Mouse (Mus musculus) gastrocnemius, adult 8-10 months (tissue): ENCODE data around the gene Por. TPM values are rescaled to one million over a fixed set of nuclear protein-coding genes. Genes with fewer than 3 reads are reported as not detected.
A peak's percentile ranks its signal among the peaks of the same experiment; 100 is the strongest.

Experiments
- DNase-seq, 2 experiments: peaks; one replicate each; pipeline ENCODE4 v3.0.0; 2022; ENCODE audit warnings: low spot score in 2 of 2
- total RNA-seq, 4 experiments: library from RNA; stranded (reverse); gene quantifications; 2 replicates each; pipeline ENCODE4 v1.2.4; 2022

Gene Por
- total RNA-seq, 4 experiments from 2014 or later = 32.8 to 36.4 (median 35.9) TPM

DNA sequence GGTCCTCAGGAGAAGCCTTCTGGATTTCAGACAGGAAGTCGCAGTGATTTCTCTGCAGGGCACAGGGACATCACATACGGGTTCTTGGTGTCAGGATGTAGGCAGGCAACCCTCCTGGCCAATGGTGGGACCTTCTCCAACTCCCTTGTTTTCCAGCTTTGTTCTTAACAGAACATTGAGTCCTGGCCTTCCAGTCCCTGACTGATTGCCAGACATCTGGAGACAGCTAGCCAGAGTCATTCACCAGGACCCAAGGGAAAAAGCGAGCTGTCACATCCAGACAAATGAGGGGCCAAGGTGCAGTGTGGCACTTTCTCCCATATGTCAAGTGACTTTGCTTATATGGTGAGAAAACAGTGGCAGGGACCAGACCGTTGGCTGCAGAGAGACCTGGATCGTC, 13.8 kb upstream of the Por start:
- no peak for DNase-seq

DNA sequence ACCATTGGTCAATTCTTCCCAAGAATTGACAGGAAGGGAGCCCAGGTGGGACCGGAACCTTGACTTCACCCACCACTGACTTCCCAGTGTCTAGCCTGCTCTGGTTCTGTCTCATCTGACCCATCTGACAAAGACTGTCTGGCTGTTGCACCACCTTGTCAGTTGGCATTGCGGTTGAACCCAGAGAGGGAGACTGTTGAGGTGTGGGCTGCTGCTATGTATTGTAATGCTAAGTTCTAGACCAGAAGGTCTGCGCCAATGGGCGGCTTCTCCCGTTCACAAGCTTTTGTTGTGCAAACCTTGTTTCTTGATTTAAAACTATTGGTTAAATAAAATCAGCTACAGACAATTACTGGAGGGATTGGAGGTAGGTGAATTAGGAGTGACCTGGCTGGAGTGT, 12.7 kb upstream of the Por start:
- DNase-seq = no peak

DNA sequence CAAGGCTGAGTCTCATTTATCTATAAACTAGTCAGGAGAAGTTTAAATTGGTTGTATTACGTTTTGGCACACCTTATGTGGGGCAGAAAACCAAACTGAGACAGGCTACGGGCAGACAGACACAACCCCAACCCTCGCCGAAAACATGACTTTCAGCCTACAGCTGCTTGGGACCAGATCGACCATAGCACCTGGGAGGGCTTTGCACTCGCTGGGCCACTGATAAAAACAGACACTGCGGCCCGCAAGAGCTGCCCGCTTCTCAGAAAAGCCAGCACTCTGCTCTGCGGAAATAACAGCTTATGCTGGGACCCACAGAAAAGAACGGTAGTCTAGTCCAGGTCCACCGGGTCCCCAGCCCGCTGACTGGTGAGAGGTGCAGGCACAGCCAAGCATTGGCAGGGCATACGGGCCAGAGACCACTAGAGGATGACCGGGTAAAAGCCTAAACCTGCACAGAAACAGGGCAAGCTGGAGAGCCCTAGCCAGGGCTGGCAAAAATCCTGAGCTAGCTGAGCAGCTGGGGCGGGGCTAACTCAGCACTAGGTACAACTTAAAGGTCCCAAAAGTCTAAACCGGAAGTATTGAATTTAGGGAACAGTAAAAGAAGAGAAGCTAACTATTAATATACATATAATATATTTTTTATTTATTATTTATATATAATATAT, 12.0 kb upstream of the Por start:
- no peak for DNase-seq

DNA sequence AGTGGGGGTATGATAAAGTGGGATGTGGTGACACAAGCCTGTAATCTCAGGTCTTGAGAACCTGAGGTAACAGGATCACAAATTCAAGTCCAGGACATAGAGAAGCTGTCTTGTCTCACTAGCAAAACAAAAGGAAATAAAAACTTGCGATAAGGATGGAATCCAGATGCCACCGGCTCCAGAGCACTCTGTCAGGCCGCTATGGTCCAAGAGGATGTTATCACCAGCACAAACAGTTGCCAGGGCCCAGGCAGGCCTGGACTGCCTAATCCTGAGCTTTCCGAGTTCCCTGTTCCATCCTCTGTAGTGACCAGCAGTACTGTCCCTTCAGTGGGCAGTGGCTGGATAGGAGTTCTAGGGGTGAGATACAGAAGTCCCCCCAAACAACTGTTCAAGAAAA, 9.9 kb upstream of the Por start:
- no peak for DNase-seq

DNA sequence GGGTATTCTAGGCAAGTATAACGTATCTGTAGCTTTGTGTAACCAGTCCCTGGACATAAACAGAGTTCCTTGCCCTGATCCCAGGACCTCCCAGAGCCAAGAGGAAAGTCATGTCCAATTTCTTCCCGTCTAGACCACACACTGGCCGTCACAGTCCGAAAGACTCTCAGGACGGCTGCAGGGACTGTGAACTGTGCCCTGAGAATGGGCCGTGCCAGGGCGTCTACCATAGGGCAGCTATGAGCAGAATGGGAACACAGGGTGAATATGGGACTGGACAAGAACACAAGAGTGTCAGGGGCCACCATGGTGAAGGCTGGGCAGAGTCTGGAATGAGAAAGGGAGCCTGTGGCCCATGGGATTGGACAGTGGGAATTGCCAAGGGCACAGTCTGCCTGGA, 9.3 kb upstream of the Por start:
- no peak for DNase-seq

DNA sequence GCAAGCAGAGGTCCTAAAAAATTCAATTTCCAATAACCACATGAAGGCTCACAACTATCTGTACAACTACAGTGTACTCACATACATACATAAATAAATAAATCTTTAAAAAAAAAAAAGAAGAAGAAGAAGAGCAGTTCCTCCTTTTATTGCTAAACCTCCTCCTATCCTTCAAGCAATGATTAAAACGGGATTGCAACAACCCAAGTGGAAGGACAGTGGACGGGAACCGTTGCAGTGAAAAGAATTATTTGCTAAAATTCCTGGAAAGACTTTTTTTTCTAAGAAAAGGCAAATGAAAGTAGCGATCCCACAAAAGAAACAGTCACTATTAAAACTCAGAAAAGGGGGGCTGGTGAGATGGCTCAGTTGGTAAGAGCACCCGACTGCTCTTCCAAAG, 2.9 kb upstream of the Por start:
- no peak for DNase-seq

DNA sequence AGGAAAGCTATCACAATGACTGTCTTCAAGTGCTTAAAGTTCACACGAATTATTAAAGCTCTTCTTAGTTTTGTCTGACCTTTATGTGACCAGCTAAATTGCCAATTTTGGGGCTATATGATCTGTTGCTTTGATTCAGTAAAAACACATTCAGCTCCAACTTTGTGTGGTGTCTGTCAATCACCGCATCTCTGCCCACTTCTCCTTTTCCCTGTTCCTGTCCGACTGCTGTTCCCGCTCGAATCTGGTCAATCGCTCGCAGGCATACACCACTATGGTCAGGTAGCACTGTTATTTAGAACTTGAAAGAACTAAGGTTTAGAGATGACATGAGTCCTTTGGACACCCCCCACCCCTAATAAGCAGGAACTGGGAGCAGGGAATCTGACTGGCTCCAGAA, 1.8 kb upstream of the Por start:
- DNase-seq = no peak

DNA sequence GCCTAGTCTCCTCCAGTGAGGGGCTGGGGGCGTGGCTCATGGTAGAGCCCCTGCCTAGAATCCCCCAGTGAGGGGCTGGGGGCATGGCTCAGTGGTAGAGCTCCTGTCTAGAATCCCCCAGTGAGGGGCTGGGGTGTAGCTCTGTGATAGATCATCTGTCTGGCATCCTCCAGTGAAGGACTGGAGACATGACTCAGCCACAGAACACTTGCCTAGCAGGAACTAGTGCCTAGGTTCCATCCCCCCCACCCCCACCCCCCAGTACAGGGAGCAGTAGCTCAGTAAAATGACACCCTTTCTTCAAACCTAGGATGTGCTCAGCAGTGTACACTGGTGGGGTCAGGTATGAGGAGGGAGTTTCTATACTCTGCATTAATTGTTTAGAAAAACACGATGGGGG, 1.0 kb downstream of the Por start:
- DNase-seq = no peak

DNA sequence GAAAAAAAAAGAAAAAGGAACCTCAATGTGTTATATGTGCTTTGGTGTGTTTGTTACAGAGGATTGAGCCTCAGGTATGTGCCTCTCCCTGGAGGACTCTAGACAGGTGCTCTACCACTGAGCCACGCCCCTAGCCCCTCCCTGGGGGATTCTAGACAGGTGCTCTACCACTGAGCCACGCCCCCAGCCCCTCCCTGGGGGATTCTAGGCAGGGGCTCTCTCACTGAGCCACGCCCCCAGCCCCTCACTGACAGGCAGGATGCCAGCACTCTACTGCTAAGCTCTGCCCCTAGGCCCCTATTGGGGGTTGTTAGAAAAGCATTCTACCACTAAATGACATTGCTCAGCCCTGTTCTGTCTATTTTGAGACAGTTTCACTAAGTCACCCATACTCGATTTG, 2.7 kb downstream of the Por start:
- no peak for DNase-seq

DNA sequence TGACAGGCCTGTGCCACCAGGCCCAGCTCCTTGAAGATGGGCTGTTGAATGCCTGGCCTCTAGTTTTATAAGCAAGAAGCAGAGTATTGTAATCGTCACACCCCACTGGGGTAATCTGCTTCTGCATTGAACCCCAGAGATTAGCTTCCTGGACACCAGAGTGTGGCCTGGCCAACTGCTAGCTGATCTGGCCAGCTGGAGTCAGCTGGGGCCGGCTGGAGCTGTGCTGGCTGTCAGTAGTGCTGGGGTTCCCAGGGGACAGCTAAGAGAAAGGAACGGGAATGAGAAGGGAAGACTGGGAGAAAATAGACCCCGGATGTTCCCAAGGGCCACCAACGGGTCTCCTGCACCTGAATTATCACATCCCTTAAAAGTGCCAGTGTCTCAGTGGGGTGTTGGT, 3.1 kb downstream of the Por start:
- peak in 1 of 2 experiments; percentile 41 for DNase-seq

DNA sequence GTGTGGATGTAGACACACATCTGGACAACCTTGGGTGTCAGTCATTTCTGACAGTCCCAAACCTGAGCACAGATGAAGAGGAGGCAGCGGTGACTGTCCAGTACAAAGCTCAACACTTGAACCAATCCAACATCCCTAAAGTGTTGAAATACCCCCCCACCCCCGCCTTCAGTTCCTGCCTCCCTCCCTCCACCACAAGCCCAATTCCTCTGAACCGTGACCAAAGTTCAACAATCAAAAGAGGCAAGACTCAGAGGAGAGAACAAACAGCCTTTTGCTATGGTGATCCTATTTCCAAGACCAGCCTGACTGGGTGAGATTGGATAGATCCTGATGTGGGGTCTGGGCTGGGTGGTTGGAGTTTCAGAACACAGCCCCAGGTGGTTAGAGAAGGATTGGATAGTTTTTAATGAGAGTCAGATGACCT, 4.5 kb downstream of the Por start:
- DNase-seq = no peak

DNA sequence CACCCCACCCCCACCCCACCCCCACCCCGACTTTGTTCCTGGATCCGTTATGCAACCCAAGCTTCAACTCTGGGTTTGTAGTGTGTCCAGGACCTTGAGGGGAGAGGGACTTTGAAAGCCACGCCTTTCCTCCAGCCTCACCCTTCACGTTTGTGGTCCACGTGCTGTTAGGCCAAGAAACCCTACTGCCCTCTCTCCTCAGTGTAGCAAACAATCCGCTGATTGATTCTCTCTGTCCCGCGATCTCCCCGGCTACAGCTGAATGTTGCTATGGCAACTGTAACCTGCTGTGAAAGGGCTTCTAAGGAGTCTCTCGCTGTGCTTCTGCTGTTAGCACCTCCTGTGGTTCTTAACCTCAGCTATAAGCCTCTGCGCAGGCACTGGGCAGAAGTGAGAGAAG, 5.0 kb downstream of the Por start:
- peak; percentile 47 to 62 for DNase-seq

DNA sequence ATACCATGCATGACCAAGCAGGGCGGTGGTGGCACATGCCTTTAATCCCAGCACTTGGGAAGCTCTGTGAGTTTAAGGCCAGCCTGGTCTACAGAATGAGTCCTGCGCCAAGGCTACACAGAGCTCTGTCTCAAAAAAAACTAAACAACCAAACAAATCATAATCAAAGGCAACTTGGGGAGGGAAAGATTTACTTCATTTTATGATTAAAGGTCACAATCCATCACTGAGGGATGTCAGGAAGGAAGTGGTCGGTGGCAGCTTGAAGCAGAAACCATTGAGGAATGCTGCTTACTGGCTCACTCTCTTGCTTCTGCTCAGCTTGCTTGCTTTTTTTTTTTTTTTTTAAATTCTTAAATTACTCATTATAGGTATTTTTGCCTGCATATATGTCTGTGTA, 6.9 kb downstream of the Por start:
- DNase-seq = no peak

DNA sequence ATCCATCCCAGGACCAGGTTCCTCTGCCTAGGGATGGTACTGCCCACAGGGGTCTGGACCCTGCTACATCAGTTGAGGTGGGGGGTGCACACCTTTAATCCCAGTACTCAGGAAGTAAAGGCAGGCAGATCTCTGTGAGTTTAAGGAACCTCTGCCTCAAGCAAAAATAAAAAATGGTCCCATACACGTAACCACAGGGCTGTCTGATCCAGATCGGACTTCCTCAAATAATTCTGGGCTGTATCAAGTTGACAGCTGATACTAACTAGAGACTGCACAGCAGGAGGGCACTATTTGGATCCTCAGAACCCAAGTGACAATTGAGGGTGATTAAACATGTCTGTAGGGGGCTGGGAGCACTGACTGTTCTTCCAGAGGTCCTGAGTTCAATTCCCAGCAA, 7.4 kb downstream of the Por start:
- no peak for DNase-seq

DNA sequence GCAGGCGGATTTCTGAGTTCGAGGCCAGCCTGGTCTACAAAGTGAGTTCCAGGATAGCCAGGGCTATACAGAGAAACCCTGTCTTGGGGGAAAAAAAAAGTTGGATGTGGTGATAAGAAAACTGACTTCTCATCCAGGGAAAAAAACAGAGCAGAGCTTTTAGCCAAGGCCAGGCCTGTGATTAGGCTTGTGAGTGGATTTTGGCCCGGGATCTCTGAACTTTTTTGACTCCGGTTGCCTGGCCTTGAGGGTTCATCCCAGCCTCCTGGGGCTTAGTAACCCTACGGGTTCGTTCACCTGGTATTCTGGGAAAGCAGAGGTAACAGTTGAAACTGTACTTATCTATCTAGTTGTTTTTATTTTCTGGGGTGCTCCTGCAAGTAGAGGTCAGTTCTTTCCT, 8.6 kb downstream of the Por start:
- no peak for DNase-seq

DNA sequence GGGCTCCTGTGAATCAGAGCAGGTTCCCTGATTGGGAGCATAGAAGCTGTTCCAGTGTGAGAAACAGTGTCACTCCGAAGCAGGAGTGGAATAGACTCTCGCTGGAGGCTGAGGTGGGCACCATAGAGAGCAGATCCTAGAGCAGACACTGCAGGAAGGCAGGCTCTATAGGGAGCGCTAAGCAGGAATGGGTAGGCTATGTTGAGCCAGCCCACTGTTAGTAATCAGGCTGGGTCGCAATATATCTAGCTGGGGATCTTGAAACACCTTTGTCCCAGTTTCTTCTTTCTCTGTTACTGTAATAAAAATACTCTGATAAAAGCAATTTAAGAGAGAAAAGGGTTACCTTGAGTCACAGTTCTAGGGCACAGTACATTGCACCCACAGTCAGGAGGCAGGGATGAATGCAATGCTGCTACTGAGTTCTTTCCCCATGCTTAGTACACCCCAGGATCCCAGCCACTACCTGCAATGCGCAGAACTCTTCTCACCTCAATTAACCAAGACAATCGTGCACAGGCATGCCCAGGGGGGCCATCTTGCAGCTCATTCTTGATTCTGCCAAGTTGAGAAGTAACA, 11.2 kb downstream of the Por start:
- DNase-seq = no peak

DNA sequence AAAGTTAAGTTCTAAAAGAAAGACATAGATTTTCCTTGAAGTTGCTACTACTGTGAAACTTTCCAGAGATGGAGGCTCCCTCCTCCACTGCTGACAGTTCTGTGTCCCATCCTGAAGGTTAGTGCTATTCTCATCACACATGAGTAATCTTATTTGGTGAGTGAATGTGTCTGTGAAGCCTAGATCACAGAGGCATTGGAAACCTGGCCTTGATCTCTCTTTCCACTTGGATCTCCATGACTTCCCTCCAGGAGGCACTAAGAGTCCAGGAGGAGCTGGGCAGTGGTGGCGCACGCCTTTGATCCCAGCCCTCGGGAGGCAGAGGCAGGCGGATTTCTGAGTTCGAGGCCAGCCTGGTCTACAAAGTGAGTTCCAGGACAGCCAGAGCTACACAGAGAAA, 12.2 kb downstream of the Por start:
- no peak for DNase-seq

DNA sequence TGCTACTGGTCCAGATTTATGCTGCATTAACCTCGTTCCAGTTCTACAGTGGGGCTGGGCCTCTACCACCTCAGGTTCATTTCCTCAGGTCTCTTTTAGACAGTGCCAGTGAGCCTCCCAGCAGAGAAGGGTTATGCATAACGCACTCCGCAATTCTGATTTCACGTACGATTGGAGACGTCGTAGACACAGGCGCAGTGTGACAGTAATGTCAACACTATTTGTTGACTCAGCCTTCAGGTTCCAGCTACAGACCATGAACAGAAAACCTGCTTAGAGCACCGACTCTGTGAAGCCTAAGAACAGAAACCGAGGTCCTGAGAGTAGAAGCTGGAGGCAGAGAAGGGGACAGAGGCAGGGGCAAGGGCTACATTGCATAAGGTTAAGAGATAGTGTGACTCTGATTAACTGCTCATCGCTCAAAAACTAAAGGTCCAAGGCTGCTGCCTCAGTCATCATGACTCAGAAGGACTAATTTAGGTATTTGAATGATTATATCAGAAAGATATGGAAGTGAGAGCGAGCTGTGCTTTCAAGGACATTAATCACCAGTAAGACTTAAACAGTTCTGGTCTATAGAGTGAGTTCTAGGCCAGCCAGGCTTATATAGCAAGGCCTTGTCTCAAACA, 13.2 kb downstream of the Por start:
- DNase-seq = no peak

DNA sequence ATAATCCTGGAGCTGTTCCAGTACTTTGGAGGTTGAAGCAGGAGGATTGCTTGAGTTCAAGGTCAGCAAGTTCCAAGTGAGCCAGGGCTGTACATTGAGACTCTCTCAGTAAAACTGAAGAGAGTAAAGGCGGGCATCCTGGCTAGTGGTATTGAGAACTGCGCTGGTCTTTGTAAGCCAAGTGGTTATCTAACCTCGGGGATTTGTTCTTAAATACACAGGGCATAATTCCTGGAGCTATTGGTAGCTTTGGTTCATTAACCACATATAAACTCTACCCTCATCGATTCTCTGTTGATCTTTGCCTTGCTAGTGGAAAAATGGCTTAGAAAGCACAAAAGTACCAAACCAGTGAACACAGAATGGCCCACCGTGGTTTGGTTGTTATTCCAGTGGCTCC, 20.6 kb downstream of the Por start:
- DNase-seq = no peak

DNA sequence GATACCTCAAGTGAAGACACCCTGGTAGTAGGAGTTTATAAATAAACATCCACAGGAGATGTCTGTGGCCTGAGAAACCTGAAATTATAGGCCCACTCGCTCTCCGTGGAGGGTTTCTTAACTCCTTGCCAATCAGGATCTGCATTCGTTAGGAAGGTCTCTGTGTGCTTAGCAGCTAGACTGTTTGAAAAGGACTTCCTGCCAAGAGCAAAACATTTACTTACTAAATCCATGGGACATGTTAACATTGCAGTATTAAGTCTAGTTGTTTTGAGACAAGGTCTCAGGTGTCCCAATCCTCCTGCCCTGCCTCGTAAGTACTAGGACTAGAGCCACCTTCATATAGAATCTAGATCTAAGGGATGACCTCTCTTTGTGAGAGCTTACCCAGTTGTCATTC, 21.4 kb downstream of the Por start:
- DNase-seq = no peak

DNA sequence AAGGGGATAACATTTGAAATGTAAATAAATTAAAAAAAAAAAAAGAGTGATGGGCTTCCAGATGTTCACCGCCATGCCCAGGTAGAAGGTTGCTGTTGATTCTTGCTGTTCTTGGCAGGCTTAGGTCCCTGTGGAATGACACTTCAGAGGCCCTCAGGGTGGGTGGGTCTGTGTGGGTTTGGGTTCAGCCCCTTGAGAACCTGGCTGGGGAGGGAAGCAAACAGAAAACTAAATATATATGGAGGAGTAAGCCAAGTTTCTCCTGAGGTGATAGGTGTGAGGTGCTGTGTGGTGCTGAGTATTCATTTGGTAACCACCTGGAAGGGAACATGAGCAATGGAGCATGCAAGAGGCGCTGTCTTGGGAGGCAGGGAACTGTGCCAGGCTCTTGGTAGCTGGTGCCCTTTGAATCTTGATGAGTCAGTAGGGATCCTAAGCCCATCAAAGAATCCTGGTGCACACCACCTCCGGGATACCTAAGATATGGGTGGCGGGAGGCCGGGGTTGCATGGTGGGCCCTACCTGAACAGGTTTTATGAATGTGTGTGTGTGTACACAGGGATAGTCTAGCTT, 23.5 kb downstream of the Por start:
- DNase-seq = peak in 1 of 2 experiments; percentile 42

DNA sequence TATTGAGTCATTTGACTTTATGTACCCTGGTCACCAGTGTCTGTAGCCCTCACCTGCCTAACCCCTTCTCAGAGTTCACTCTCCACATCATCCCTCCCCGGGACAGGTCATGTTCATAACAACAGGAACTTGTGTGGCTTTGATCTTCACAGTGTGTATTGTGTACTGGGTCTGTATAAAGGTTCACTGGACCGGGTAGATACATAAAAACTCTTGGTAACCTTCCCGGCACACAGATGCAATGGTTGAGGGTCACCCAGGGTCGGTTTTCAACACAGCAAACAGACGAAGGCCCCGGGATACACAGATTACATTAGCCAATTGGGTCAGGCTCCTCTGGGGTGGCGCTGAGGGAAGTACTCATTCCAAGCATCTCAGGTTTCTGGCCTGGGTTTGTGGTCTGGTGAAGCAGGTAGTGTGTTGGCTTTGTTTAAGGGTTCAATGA, 25.5 kb downstream of the Por start:
- no peak for DNase-seq

DNA sequence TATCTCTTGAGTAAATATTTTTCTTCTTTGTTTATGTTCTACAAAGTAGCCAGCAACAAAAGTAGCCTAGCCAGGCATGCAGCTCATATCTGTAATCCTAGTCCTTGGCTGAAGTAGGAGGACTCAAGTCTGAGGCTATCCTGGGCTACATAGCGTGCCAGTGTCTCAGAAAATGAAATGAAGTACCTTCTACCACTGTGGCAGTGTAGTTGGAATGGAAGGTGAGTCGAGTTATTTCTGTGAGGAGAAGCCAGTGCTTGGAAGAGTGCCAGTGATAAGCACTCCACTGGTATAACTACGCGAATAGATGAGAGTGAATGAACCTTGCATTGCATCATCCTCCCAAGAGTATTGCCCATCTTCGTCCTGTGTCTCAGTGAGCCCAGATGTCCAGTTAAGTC, 27.9 kb downstream of the Por start:
- no peak for DNase-seq
